In genomic region chr6:70874035-70874775, GRCm38 (mm10) we compare ENCODE assay signal across 13 mouse cellular contexts. TPM values are rescaled to one million over a fixed set of nuclear protein-coding genes. Genes with fewer than 3 reads are reported as not detected.
DNase-seq lines count a peak whose midpoint lies in the region; TF ChIP-seq lines count a peak whose summit lies in the region.
"Had no signal": no experiment of that assay in that cellular context is flagged by ENCODE, and none has a peak within 500 bp of the region (broad histone marks: within the 10 kb centered on the region; RNA-seq: fewer than 3 reads in every experiment).

No protein-coding gene starts in this region.

- TF ChIP-seq POLR2A in brain, embryonic 14.5 days (IDR thresholded peaks at IDR 0.05; ENCODE audit: borderline replicate concordance, extremely low read depth, insufficient read depth, insufficient read length, poor library complexity, severe bottlenecking) = no peak
- no peak for TF ChIP-seq POLR2A in small intestine, adult 2 months (IDR thresholded peaks at IDR 0.05; ENCODE audit: low read depth, low read length)

- no peaks in the 10 kb centered on the region for H3K27me3 ChIP-seq in small intestine, adult 2 months (ENCODE audit: control insufficient read depth, insufficient read depth, low read length)
- H3K27me3 ChIP-seq: midbrain, embryonic 13.5 days had no signal

- H3K4me3 ChIP-seq in small intestine, adult 2 months (ENCODE audit: low read depth, low read length) = no peak overlapping the region
- H3K4me3 ChIP-seq: hindbrain, embryonic 10.5 days; midbrain, embryonic 13.5 days had no signal

- peak; percentile 88 for DNase-seq in heart, adult 11 months
- DNase-seq in heart, postnatal 36 days = no peak
- DNase-seq in lung, postnatal 36 days = peak; percentile 18
- no peak for DNase-seq in lung, postnatal 4 days
- no peak for DNase-seq in brain, embryonic 14.5 days (ENCODE audit: low read depth)
- no peak for DNase-seq in layer of hippocampus, adult 9-10 months (ENCODE audit: low spot score)
- DNase-seq in left cerebral cortex, postnatal 4 days = no peak

- 70% methylated on average over 5 of the region's 5 CpGs for WGBS in small intestine, adult 2 months

- TF ChIP-seq CTCF in brain, embryonic 14.5 days (IDR thresholded peaks at IDR 0.05; ENCODE audit: borderline replicate concordance, extremely low read depth, insufficient read depth, insufficient read length) = peak; percentile 31; the same call in 1 of the 2 replicates
- TF ChIP-seq CTCF in small intestine, adult 2 months (IDR thresholded peaks at IDR 0.05; ENCODE audit: extremely low read depth, insufficient read length, insufficient replicate concordance, low read depth, low read length) = peak; percentile 55; the same call in 1 of the 2 replicates

- no peak overlapping the region for H3K27ac ChIP-seq in small intestine, adult 2 months (ENCODE audit: insufficient read depth, low read depth, low read length)
- H3K27ac ChIP-seq: hindbrain, embryonic 10.5 days; midbrain, embryonic 13.5 days had no signal

- intact Hi-C loops in heart, postnatal 36 days (cut with DNase I) = no loop called here
- intact Hi-C loops in left cerebral cortex, postnatal 4 days (cut with DNase I) = no loop called here

- H3K4me1 ChIP-seq in small intestine, adult 2 months (ENCODE audit: control insufficient read depth, insufficient read depth, insufficient read length, low read length) = peaks cover 8% of the 10 kb centered on the region; the same call in 1 of the 2 replicates

- H3K36me3 ChIP-seq in small intestine, adult 2 months (ENCODE audit: control insufficient read depth, insufficient read depth, low read length) = peaks cover 12% of the 10 kb centered on the region

RNA-seq across cellular contexts. Expression of gene Eif2ak3, which starts 29.9 kb away (rescaled TPM):
- 1 to 10 TPM; 9.2 to 9.6 TPM for total RNA-seq in heart, postnatal 36 days (2021)
- polyA plus RNA-seq in brain, embryonic 14.5 days (2012; rRNA removed) = 17.2 and 20.2 TPM in 2 replicates
- polyA plus RNA-seq in small intestine, adult 2 months (2012; rRNA removed) = 12.5 and 24.5 TPM in 2 replicates
- 10 to 100 TPM; 20.1 to 21.1 TPM for total RNA-seq in left cerebral cortex, postnatal 4 days (2021)

RNA-seq across cellular contexts. Expression of gene Tex37, which starts 44.5 kb away (rescaled TPM):
- not detected for total RNA-seq in heart, postnatal 36 days (2021)
- not detected in 2 replicates for polyA plus RNA-seq in brain, embryonic 14.5 days (2012; rRNA removed)
- not detected in 2 replicates for polyA plus RNA-seq in small intestine, adult 2 months (2012; rRNA removed)
- not detected for total RNA-seq in left cerebral cortex, postnatal 4 days (2021)
- total RNA-seq: left cerebral cortex, postnatal 36 days had no signal
- polyA plus RNA-seq: forebrain, embryonic 16.5 days; G1E; hindbrain, embryonic 10.5 days; midbrain, embryonic 13.5 days had no signal

Comparison
In these comparisons a context has a peak if more than half of its experiments do, and no peak if none do; other contexts are left out.
1. DNase-seq: peak in heart, adult 11 months (single experiment) and lung, postnatal 36 days (single experiment); none in heart, postnatal 36 days (0 of 2), lung, postnatal 4 days (0 of 2), brain, embryonic 14.5 days (single experiment), layer of hippocampus, adult 9-10 months (single experiment) and left cerebral cortex, postnatal 4 days (single experiment).